Mouse (Mus musculus): ENCODE results near the gene Smim4. TPM values are rescaled to one million over a fixed set of nuclear protein-coding genes. Genes with fewer than 3 reads are reported as not detected.
A peak's percentile ranks its signal among the peaks of the same experiment; 100 is the strongest.

Smim4 gene
- total RNA-seq, 2 experiments from 2014 or later, result 50.5 to 85.0 TPM

- DNase-seq, result no peak
Observed at GRCm38 (mm10) chr14:31138897-31139429, 10.2 kb upstream of the Smim4 start.

- DNase-seq, result no peak
Observed at GRCm38 (mm10) chr14:31138219-31138896, 9.6 kb upstream of the Smim4 start.

GRCm38 (mm10) chr14:31137791-31138190 is 9.0 kb upstream of the Smim4 start:
- DNase-seq, result peak; percentile 45 to 66

GRCm38 (mm10) chr14:31137281-31137595 is 8.5 kb upstream of the Smim4 start:
- DNase-seq, result no peak

GRCm38 (mm10) chr14:31136411-31137280 is 7.9 kb upstream of the Smim4 start:
- DNase-seq, result no peak

GRCm38 (mm10) chr14:31135495-31136410 is 7.0 kb upstream of the Smim4 start:
- DNase-seq, result no peak

- DNase-seq, result no peak
Observed at GRCm38 (mm10) chr14:31134015-31135000, 5.6 kb upstream of the Smim4 start.

- DNase-seq, result no peak
Observed at GRCm38 (mm10) chr14:31133023-31133665, 4.4 kb upstream of the Smim4 start.

- DNase-seq, result no peak
Observed at GRCm38 (mm10) chr14:31132491-31132975, 3.8 kb upstream of the Smim4 start.

- DNase-seq, result no peak
Observed at GRCm38 (mm10) chr14:31132031-31132430, 3.3 kb upstream of the Smim4 start.

- DNase-seq, result no peak
Observed at GRCm38 (mm10) chr14:31131272-31131821, 2.6 kb upstream of the Smim4 start.

- DNase-seq, result peak; percentile 94 to 95
Observed at GRCm38 (mm10) chr14:31130236-31131220, 1.8 kb upstream of the Smim4 start, which contains the start of gene Nt5dc2. Gene Nt5dc2 (plus strand): TSS chr14:31131053.

- no peak for DNase-seq
Observed at GRCm38 (mm10) chr14:31129326-31130235, 825 bp upstream of the Smim4 start.

GRCm38 (mm10) chr14:31128101-31128825 is 493 bp downstream of the Smim4 start:
- DNase-seq, result peak; percentile 67 to 68

GRCm38 (mm10) chr14:31126826-31127225 is 1.9 kb downstream of the Smim4 start:
- no peak for DNase-seq
